Mouse (Mus musculus): ENCODE results near the gene Stk19.

DNA sequence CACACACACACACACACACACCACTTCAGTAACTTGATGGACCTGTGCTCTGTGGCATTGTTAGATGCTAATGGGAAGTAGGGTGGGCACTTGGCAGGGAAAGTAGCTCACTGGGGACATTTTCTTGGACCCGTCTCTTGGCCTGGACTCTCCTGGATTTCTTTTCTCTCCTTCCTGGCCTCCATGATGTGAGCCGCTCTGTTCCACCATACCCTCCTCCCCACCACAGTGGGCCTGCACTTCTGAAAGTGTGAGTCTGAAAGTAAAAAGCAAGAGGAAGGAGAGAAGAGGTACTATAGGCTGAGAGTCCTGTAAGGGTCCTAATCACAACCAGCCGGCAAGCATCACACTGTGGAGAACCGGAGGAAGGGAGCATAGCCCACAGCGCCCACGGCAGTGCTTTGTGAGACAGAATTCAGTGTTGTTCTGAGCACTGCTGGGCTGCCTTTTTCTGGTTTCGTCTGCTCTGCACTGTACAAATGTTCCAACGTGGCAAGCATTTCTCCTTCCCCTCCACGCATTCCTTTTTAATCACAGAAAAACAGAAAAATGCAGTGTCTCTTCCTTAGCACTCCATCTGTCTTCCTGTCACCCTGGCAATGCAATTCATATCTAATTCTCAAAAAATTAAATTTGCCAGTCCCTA, 58.9 kb downstream of the Stk19 start:
- TF ChIP-seq EP300 (IDR thresholded peaks at IDR 0.05; ENCODE audit: low read depth) (no peak), CTCF (IDR thresholded peaks at IDR 0.05; ENCODE audit: low read depth) (no peak)

All from liver, embryonic 14.5 days (tissue).